Mouse (Mus musculus) limb, embryonic 14.5 days (tissue): Measurements from ENCODE around the gene Taf11. TPM values are rescaled to one million over a fixed set of nuclear protein-coding genes. Genes with fewer than 3 reads are reported as not detected.

Source experiments
- ATAC-seq: fragments of 200-750 bp; cut with Nextera tagmentation; 2 replicates; pipeline ENCODE4 v1.8.0; 2017; ENCODE audit warnings: low read depth, moderate number of reproducible peaks, moderate TSS enrichment; ENCODE audit not compliant: low FRiP score
- DNase-seq: peaks from one replicate; pipeline ENCODE4 v3.0.0-alpha.2; 2015; ENCODE audit warnings: low spot score
- H3K27ac ChIP-seq: fragments of 300-500 bp; sonication (generic); replicated peaks from 2 replicates; pipeline ENCODE4 v1.5.1; 2014; ENCODE audit warnings: low read depth, mild to moderate bottlenecking, low read length, moderate library complexity, mixed read lengths
- H3K27me3 ChIP-seq: fragments of 300-500 bp; sonication (generic); 2 replicates; pipeline ENCODE4 v1.6.1; 2014; ENCODE audit warnings: low read length, mixed read lengths; ENCODE audit not compliant: control insufficient read depth, insufficient read depth
- H3K36me3 ChIP-seq: fragments of 300-500 bp; sonication (generic); 2 replicates; pipeline ENCODE4 v1.6.1; 2014; ENCODE audit warnings: mild to moderate bottlenecking, low read length, moderate library complexity, mixed read lengths; ENCODE audit not compliant: control insufficient read depth, insufficient read depth
- H3K4me1 ChIP-seq: fragments of 300-500 bp; sonication (generic); 2 replicates; pipeline ENCODE4 v1.6.1; 2014; ENCODE audit warnings: antibody characterized with exemption, low read length, mixed read lengths; ENCODE audit not compliant: control insufficient read depth, insufficient read depth
- H3K4me2 ChIP-seq: fragments of 300-500 bp; sonication (generic); replicated peaks from 2 replicates; pipeline ENCODE4 v1.6.1; 2014; ENCODE audit warnings: low read depth, mild to moderate bottlenecking, low read length, moderate library complexity; ENCODE audit not compliant: severe bottlenecking
- H3K4me3 ChIP-seq: fragments of 300-500 bp; sonication (generic); replicated peaks from 2 replicates; pipeline ENCODE4 v1.5.1; 2014; ENCODE audit warnings: low read length
- H3K9ac ChIP-seq: fragments of 300-500 bp; sonication (generic); 2 replicates; pipeline ENCODE4 v1.6.1; 2014; ENCODE audit warnings: mild to moderate bottlenecking, low read depth, low read length, moderate library complexity; ENCODE audit not compliant: severe bottlenecking
- H3K9me3 ChIP-seq: fragments of 300-500 bp; sonication (generic); 2 replicates; pipeline ENCODE4 v1.6.1; 2016; ENCODE audit warnings: low read length; ENCODE audit not compliant: control insufficient read depth
- POLR2A ChIP-seq: fragments of 200-500 bp; IDR thresholded peaks from 2 replicates; pipeline ENCODE4 v1.8.0; 2012; ENCODE audit warnings: inconsistent platforms, mild to moderate bottlenecking, moderate library complexity, borderline replicate concordance; ENCODE audit not compliant: insufficient read depth, insufficient read length; ENCODE audit errors: extremely low read depth
- WGBS: fragments of 180-500 bp; shearing (Covaris S2); extraction: QIAGEN DNeasy Blood & Tissue Kit; methylation state at CpG from one replicate; pipeline ENCODE4 v1.1.7; 2014; 5-methylcytosine and 5-hydroxymethylcytosine counted together
- polyA plus RNA-seq, 2 experiments: library from polyadenylated mRNA; depleted of rRNA in 1 of 2; stranded (reverse) in 1 of 2; unstranded in 1 of 2; fragments of >200 nt; fragmentation: Nextera tagmentation in 1 of 2; extraction: Ambion mirVana in 1 of 2; gene quantifications; 2 replicates each; pipeline versions ENCODE4 v1.2.1 to v1.2.3; 2012 to 2014

Taf11 gene
- polyA plus RNA-seq, 2 experiments: 43.1 to 65.2 TPM

GRCm38 (mm10) chr17:27856265-27856797 lies 53.3 kb downstream of the Taf11 start, which contains the start of gene Uhrf1bp1:
Gene Uhrf1bp1 (plus strand): TSS chr17:27856441.
- 0 out of 2 replicates have a peak, but pooled peaks have one; percentile 50 for TF ChIP-seq POLR2A
- WGBS: under 1% methylated on average over 21 of the region's 54 CpGs
- peak; percentile 83 for DNase-seq
- peak within 1 kb of the TSS; percentile 88 for H3K9ac ChIP-seq
- peaks cover 24% of the 10 kb centered on the region for H3K36me3 ChIP-seq
- no peaks in the 10 kb centered on the region for H3K27me3 ChIP-seq
- peaks cover 15% of the 10 kb centered on the region for H3K4me1 ChIP-seq
- H3K4me2 ChIP-seq: peak within 1 kb of the TSS; percentile 57
- peak within 1 kb of the TSS; percentile 90 for H3K4me3 ChIP-seq
- H3K27ac ChIP-seq: peak within 1 kb of the TSS; percentile 83
- no peaks in the 10 kb centered on the region for H3K9me3 ChIP-seq
- peak; percentile 88 for ATAC-seq

Other genes with a start within 250 kb of the Taf11 start
- 0.52 and 0.67 TPM in 2 replicates for gene Spdef, start 180.9 kb downstream of the Taf11 start, polyA plus RNA-seq (2012; rRNA removed)
- 0.39 TPM in 1 of 2 replicates, not detected in the other for gene Spdef, start 180.9 kb downstream of the Taf11 start, polyA plus RNA-seq (2014; fragmentation: Nextera tagmentation; extraction: Ambion mirVana)
- gene D17Wsu92e, start 89.2 kb downstream of the Taf11 start, polyA plus RNA-seq (2012; rRNA removed): 60.1 and 65.2 TPM in 2 replicates
- 20.3 and 21.3 TPM in 2 replicates for gene D17Wsu92e, start 89.2 kb downstream of the Taf11 start, polyA plus RNA-seq (2014; fragmentation: Nextera tagmentation; extraction: Ambion mirVana)
- gene Snrpc, start 71.7 kb downstream of the Taf11 start, polyA plus RNA-seq (2012; rRNA removed): 228 and 238 TPM in 2 replicates
- gene Snrpc, start 71.7 kb downstream of the Taf11 start, polyA plus RNA-seq (2014; fragmentation: Nextera tagmentation; extraction: Ambion mirVana): 286 and 308 TPM in 2 replicates
- gene Uhrf1bp1, start 53.4 kb downstream of the Taf11 start, polyA plus RNA-seq (2012; rRNA removed): 13.5 and 15.6 TPM in 2 replicates
- gene Uhrf1bp1, start 53.4 kb downstream of the Taf11 start, polyA plus RNA-seq (2014; fragmentation: Nextera tagmentation; extraction: Ambion mirVana): 8.0 TPM in 2 replicates
- 40.6 and 54.4 TPM in 2 replicates for gene Anks1, start 538 bp downstream of the Taf11 start, polyA plus RNA-seq (2012; rRNA removed)
- 14.6 and 15.5 TPM in 2 replicates for gene Anks1, start 538 bp downstream of the Taf11 start, polyA plus RNA-seq (2014; fragmentation: Nextera tagmentation; extraction: Ambion mirVana)
- 2.8 and 3.6 TPM in 2 replicates for gene Tcp11, start 170.8 kb upstream of the Taf11 start, polyA plus RNA-seq (2012; rRNA removed)
- 0.70 and 1.0 TPM in 2 replicates for gene Tcp11, start 170.8 kb upstream of the Taf11 start, polyA plus RNA-seq (2014; fragmentation: Nextera tagmentation; extraction: Ambion mirVana)
- gene Scube3, start 232.3 kb upstream of the Taf11 start, polyA plus RNA-seq (2012; rRNA removed): 31.6 and 38.9 TPM in 2 replicates
- gene Scube3, start 232.3 kb upstream of the Taf11 start, polyA plus RNA-seq (2014; fragmentation: Nextera tagmentation; extraction: Ambion mirVana): 10.5 and 11.3 TPM in 2 replicates